Mouse (Mus musculus): ENCODE measurements around the gene F8. TPM values are rescaled to one million over a fixed set of nuclear protein-coding genes. Genes with fewer than 3 reads are reported as not detected.
A peak's percentile ranks its signal among the peaks of the same experiment; 100 is the strongest.
"Not testable (repeated sequence)": the region's sequence is repeated elsewhere in the genome, so short reads cannot be mapped to it uniquely, and the experiment has no call there.

F8 gene
- polyA plus RNA-seq, 1 experiment from 2014 or later = 0.95 TPM

- ATAC-seq (replicated peaks; ENCODE audit: extremely low read depth, insufficient read depth, low FRiP score) = no peak
- no peaks in the 10 kb centered on the region for H3K27me3 ChIP-seq (ENCODE audit: control insufficient read depth, insufficient read depth, low read length)
- WGBS = 70% methylated on average over 2 of the region's 2 CpGs
Observed at GRCm38 (mm10) chrX:75150304-75150703, 232.1 kb downstream of the F8 start.

GRCm38 (mm10) chrX:75148414-75148813 lies 234.0 kb downstream of the F8 start:
- no peaks in the 10 kb centered on the region for H3K36me3 ChIP-seq (ENCODE audit: control insufficient read depth, insufficient read depth)

More at GRCm38 (mm10) chrX:75150304-75150703, 232.1 kb downstream of the F8 start:
- no peaks in the 10 kb centered on the region for H3K4me1 ChIP-seq (ENCODE audit: control insufficient read depth, insufficient read depth, low read length)
- H3K9me3 ChIP-seq (replicated peaks; ENCODE audit: control insufficient read depth, low read length) = no peaks in the 10 kb centered on the region
- no peak overlapping the region for H3K9ac ChIP-seq (ENCODE audit: low read length)
- no peak overlapping the region for H3K27ac ChIP-seq (ENCODE audit: low read length)
- no peak overlapping the region for H3K4me2 ChIP-seq (ENCODE audit: low read depth, low read length)
- no peaks in the 10 kb centered on the region for H3K36me3 ChIP-seq (ENCODE audit: control insufficient read depth, insufficient read depth)
- H3K4me3 ChIP-seq (ENCODE audit: low read length) = no peak overlapping the region

GRCm38 (mm10) chrX:75143124-75143555 lies 239.3 kb downstream of the F8 start:
- not testable (repeated sequence) for H3K9me3 ChIP-seq (replicated peaks; ENCODE audit: control insufficient read depth, low read length); H3K36me3 ChIP-seq (ENCODE audit: control insufficient read depth, insufficient read depth); H3K4me1 ChIP-seq (ENCODE audit: control insufficient read depth, insufficient read depth, low read length); H3K27me3 ChIP-seq (ENCODE audit: control insufficient read depth, insufficient read depth, low read length); H3K27ac ChIP-seq (ENCODE audit: low read length)
- Histone ChIP-seq H3K9ac (ENCODE audit: low read length) (peak overlapping the region; percentile 46; the same call in 1 of the 2 replicates), H3K4me3 (ENCODE audit: low read length) (peak overlapping the region; percentile 46), H3K4me2 (ENCODE audit: low read depth, low read length) (peak overlapping the region; percentile 64)
- ATAC-seq (replicated peaks; ENCODE audit: extremely low read depth, insufficient read depth, low FRiP score) = 0 out of 2 replicates have a peak, but pooled peaks have one; percentile 18
- WGBS = 27% methylated on average over 12 of the region's 42 CpGs

More at GRCm38 (mm10) chrX:75148414-75148813, 234.0 kb downstream of the F8 start:
- Histone ChIP-seq H3K9ac (ENCODE audit: low read length) (no peak overlapping the region), H3K4me2 (ENCODE audit: low read depth, low read length) (no peak overlapping the region), H3K9me3 (replicated peaks; ENCODE audit: control insufficient read depth, low read length) (no peaks in the 10 kb centered on the region), H3K4me3 (ENCODE audit: low read length) (no peak overlapping the region), H3K27ac (ENCODE audit: low read length) (no peak overlapping the region), H3K27me3 (ENCODE audit: control insufficient read depth, insufficient read depth, low read length) (no peaks in the 10 kb centered on the region), H3K4me1 (ENCODE audit: control insufficient read depth, insufficient read depth, low read length) (no peaks in the 10 kb centered on the region)
- no peak for ATAC-seq (replicated peaks; ENCODE audit: extremely low read depth, insufficient read depth, low FRiP score)
- WGBS = 70% methylated on average over 4 of the region's 4 CpGs

GRCm38 (mm10) chrX:75138182-75138581 lies 244.2 kb downstream of the F8 start:
- H3K4me1 ChIP-seq (ENCODE audit: control insufficient read depth, insufficient read depth, low read length) = no peaks in the 10 kb centered on the region
- no peaks in the 10 kb centered on the region for H3K9me3 ChIP-seq (replicated peaks; ENCODE audit: control insufficient read depth, low read length)
- ATAC-seq (replicated peaks; ENCODE audit: extremely low read depth, insufficient read depth, low FRiP score) = no peak
- no peaks in the 10 kb centered on the region for H3K27me3 ChIP-seq (ENCODE audit: control insufficient read depth, insufficient read depth, low read length)
- no peak overlapping the region for H3K4me3 ChIP-seq (ENCODE audit: low read length)
- H3K36me3 ChIP-seq (ENCODE audit: control insufficient read depth, insufficient read depth) = no peaks in the 10 kb centered on the region
- 88% methylated on average over 2 of the region's 2 CpGs for WGBS
- H3K4me2 ChIP-seq (ENCODE audit: low read depth, low read length) = no peak overlapping the region
- no peak overlapping the region for H3K9ac ChIP-seq (ENCODE audit: low read length)
- no peak overlapping the region for H3K27ac ChIP-seq (ENCODE audit: low read length)

GRCm38 (mm10) chrX:75137729-75138128 lies 244.7 kb downstream of the F8 start:
- no peaks in the 10 kb centered on the region for H3K4me1 ChIP-seq (ENCODE audit: control insufficient read depth, insufficient read depth, low read length)
- no peak overlapping the region for H3K27ac ChIP-seq (ENCODE audit: low read length)
- no peaks in the 10 kb centered on the region for H3K9me3 ChIP-seq (replicated peaks; ENCODE audit: control insufficient read depth, low read length)
- ATAC-seq (replicated peaks; ENCODE audit: extremely low read depth, insufficient read depth, low FRiP score) = no peak
- no peak overlapping the region for H3K4me3 ChIP-seq (ENCODE audit: low read length)
- H3K4me2 ChIP-seq (ENCODE audit: low read depth, low read length) = no peak overlapping the region
- H3K9ac ChIP-seq (ENCODE audit: low read length) = no peak overlapping the region
- no peaks in the 10 kb centered on the region for H3K27me3 ChIP-seq (ENCODE audit: control insufficient read depth, insufficient read depth, low read length)
- no peaks in the 10 kb centered on the region for H3K36me3 ChIP-seq (ENCODE audit: control insufficient read depth, insufficient read depth)
- 68% methylated on average over 2 of the region's 2 CpGs for WGBS

- H3K27ac ChIP-seq (ENCODE audit: low read length) = no peak overlapping the region
Observed at GRCm38 (mm10) chrX:75136938-75137337, 245.5 kb downstream of the F8 start.

GRCm38 (mm10) chrX:75130467-75131160 lies 251.8 kb downstream of the F8 start, which contains the start of gene Mpp1:
Gene Mpp1, minus strand, starts transcription at chrX:75131016.
- WGBS = 12% methylated on average over 36 of the region's 36 CpGs
- Histone ChIP-seq H3K27ac (ENCODE audit: low read length) (peak within 1 kb of the TSS; percentile 73), H3K4me1 (ENCODE audit: control insufficient read depth, insufficient read depth, low read length) (no peaks in the 10 kb centered on the region), H3K4me2 (ENCODE audit: low read depth, low read length) (peak within 1 kb of the TSS; percentile 60), H3K4me3 (ENCODE audit: low read length) (peak within 1 kb of the TSS; percentile 64), H3K9me3 (replicated peaks; ENCODE audit: control insufficient read depth, low read length) (no peaks in the 10 kb centered on the region), H3K27me3 (ENCODE audit: control insufficient read depth, insufficient read depth, low read length) (no peaks in the 10 kb centered on the region), H3K9ac (ENCODE audit: low read length) (peak within 1 kb of the TSS; percentile 81), H3K36me3 (ENCODE audit: control insufficient read depth, insufficient read depth) (no peaks in the 10 kb centered on the region)
- ATAC-seq (replicated peaks; ENCODE audit: extremely low read depth, insufficient read depth, low FRiP score) = peak; percentile 97

More at GRCm38 (mm10) chrX:75136938-75137337, 245.5 kb downstream of the F8 start:
- H3K36me3 ChIP-seq (ENCODE audit: control insufficient read depth, insufficient read depth) = no peaks in the 10 kb centered on the region
- no peaks in the 10 kb centered on the region for H3K4me1 ChIP-seq (ENCODE audit: control insufficient read depth, insufficient read depth, low read length)
- H3K9ac ChIP-seq (ENCODE audit: low read length) = no peak overlapping the region
- ATAC-seq (replicated peaks; ENCODE audit: extremely low read depth, insufficient read depth, low FRiP score) = no peak
- H3K4me2 ChIP-seq (ENCODE audit: low read depth, low read length) = no peak overlapping the region
- H3K27me3 ChIP-seq (ENCODE audit: control insufficient read depth, insufficient read depth, low read length) = no peaks in the 10 kb centered on the region
- no peaks in the 10 kb centered on the region for H3K9me3 ChIP-seq (replicated peaks; ENCODE audit: control insufficient read depth, low read length)
- H3K4me3 ChIP-seq (ENCODE audit: low read length) = no peak overlapping the region

- no peaks in the 10 kb centered on the region for H3K9me3 ChIP-seq (replicated peaks; ENCODE audit: control insufficient read depth, low read length)
- no peak overlapping the region for H3K9ac ChIP-seq (ENCODE audit: low read length)
- 44% methylated on average over 2 of the region's 2 CpGs for WGBS
- no peak overlapping the region for H3K27ac ChIP-seq (ENCODE audit: low read length)
- no peaks in the 10 kb centered on the region for H3K4me1 ChIP-seq (ENCODE audit: control insufficient read depth, insufficient read depth, low read length)
- 0 out of 2 replicates have a peak overlapping the region, but pooled peaks have one; percentile 14 for H3K4me3 ChIP-seq (ENCODE audit: low read length)
- ATAC-seq (replicated peaks; ENCODE audit: extremely low read depth, insufficient read depth, low FRiP score) = no peak
- 0 out of 2 replicates have a peak, but pooled peaks cover 3% of the 10 kb centered on the region for H3K36me3 ChIP-seq (ENCODE audit: control insufficient read depth, insufficient read depth)
- no peaks in the 10 kb centered on the region for H3K27me3 ChIP-seq (ENCODE audit: control insufficient read depth, insufficient read depth, low read length)
- H3K4me2 ChIP-seq (ENCODE audit: low read depth, low read length) = peak overlapping the region; percentile 20; the same call in 1 of the 2 replicates
Observed at GRCm38 (mm10) chrX:75129474-75129873, 252.9 kb downstream of the F8 start.

GRCm38 (mm10) chrX:75128333-75128980 lies 254.0 kb downstream of the F8 start:
- no peak overlapping the region for H3K27ac ChIP-seq (ENCODE audit: low read length)
- peak; percentile 14; the same call in 1 of the 2 replicates for ATAC-seq (replicated peaks; ENCODE audit: extremely low read depth, insufficient read depth, low FRiP score)
- peak overlapping the region; percentile 10; the same call in 1 of the 2 replicates for H3K4me2 ChIP-seq (ENCODE audit: low read depth, low read length)

More at GRCm38 (mm10) chrX:75128333-75128980, 254.0 kb downstream of the F8 start:
- Histone ChIP-seq H3K9ac (ENCODE audit: low read length) (no peak overlapping the region), H3K36me3 (ENCODE audit: control insufficient read depth, insufficient read depth) (0 out of 2 replicates have a peak, but pooled peaks cover 5% of the 10 kb centered on the region), H3K4me3 (ENCODE audit: low read length) (no peak overlapping the region), H3K4me1 (ENCODE audit: control insufficient read depth, insufficient read depth, low read length) (no peaks in the 10 kb centered on the region), H3K9me3 (replicated peaks; ENCODE audit: control insufficient read depth, low read length) (no peaks in the 10 kb centered on the region), H3K27me3 (ENCODE audit: control insufficient read depth, insufficient read depth, low read length) (no peaks in the 10 kb centered on the region)
